Mouse (Mus musculus): ENCODE data around the gene Slu7.

The Slu7 gene

DNA sequence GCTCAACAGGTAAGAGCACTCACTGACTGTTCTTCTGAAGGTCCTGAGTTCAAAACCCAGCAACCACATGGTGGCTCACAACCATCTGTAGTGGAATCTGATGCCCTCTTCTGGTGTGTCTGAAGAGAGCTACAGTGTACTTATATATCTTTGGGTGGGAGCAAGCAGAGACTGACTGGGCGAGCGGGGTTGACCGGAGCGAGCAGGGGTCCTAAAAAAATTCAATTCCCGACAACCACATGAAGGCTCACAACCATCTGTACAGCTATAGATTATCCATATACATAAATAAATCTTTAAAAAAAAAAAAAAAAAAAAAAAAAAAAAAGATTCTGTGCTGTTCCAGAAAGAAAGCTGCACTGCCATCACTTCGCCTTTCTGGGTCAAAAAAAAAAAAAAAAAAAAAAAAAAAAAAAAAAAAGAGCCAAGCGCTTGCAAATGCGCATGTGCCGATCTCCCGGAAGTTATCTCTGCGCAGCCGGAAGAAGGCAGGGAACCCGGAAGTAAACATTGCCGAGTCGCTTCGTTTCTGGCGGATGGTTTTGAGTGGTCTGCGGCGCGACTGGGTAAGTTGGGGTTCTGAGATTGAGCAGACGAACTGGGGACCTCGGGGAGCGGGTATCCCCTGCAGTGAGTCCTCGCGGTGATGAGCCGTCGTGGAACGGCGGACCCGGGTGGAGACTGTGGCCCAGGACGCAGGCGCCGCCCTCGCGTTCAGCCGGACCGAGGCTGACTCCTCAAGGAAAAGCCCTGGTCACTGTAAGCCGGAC is at the start of gene Slu7:
TSS of gene Slu7 (plus strand) at position 491 of the 770 bp plus-strand sequence.
- peak; percentile 61 to 65 for DNase-seq

DNA sequence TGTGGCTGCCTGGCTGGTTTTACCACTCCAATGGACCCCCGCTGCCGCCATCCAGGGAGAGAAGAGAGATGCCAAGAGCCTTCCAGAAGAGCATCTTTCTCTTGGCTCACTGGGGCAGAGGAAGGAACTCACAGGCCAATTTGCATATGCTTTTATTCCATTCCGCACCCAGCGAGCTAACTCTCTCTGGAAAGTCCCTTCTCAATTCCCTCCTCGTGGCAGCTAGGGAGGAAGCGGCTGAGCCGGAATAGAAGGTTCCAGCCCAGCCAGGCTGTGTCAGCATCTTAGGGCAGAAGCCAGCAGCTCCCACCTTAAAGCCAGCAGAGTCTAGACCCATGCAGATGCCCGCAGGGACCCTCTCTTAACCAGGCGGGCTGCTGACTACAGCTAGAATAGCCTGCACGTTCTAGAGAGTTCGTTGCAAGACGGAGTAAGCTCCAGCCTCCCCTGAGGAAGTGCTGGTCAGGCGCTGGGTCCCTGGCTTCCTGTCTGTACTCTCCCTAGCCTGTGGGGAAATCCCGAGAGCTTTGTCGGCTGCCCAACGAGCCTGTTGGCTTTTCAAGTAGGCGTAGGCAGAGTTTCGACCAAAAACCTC is 48.4 kb upstream of the Slu7 start:
- DNase-seq, result peak; percentile 68 to 69

DNA sequence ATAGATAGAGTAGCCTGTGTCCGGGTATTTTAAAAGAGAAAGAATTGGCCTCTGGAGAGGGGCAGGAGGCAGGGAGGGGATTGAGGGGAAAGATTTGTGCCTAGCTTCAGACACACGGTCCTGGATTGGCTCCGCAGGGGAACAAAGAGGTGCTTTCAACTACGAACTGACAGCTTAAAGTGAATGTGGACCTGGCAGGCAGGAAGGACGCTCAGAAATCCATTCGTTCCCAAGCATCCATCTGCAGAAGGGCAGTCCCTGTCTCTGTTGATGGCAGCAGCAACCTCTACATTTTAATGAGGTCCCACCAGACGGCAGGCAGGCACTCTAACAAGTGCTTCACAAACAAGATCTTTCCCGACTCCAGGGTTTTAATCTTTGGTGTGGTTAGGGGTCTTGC is 47.8 kb upstream of the Slu7 start:
- no peak for DNase-seq

DNA sequence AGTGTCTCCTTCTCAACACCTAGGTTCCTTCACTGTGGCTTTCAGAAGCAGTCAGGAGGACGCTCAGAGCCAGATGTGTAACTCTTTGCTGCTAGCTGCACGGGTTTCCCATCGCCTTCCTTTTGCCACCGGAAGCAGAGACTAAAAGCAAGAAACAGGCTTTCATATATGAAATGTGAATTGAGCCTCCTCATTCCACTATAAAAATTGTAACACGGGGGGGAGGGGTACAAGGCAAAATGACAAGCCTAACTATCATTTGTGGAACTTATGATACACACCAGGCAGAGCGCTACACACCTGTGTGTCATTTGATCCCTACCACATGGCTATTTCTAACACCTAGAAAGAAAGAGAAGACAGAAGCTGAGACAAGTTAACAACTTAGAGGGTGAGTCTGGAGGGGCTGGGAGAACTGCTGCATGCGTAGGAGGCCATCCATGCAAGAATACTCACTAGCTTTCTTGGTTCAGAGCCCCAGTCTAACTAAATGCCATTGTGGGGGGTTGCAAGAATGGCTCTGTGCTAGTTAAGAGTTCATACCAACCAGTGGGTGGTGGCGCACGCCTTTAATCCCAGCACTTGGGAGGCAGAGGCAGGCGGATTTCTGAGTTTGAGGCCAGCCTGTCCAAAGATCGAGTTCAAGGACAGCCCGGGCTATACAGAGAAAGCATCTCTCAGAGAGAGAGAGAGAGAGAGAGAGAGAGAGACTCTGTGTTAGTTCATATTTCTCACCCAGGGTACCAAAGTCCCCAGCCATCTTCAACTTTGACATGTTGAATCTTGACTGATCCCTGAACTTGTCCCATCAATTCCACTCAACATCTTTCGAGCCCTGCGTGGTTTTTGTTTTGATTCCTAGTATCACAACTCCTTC is 46.3 kb upstream of the Slu7 start:
- DNase-seq, result no peak

DNA sequence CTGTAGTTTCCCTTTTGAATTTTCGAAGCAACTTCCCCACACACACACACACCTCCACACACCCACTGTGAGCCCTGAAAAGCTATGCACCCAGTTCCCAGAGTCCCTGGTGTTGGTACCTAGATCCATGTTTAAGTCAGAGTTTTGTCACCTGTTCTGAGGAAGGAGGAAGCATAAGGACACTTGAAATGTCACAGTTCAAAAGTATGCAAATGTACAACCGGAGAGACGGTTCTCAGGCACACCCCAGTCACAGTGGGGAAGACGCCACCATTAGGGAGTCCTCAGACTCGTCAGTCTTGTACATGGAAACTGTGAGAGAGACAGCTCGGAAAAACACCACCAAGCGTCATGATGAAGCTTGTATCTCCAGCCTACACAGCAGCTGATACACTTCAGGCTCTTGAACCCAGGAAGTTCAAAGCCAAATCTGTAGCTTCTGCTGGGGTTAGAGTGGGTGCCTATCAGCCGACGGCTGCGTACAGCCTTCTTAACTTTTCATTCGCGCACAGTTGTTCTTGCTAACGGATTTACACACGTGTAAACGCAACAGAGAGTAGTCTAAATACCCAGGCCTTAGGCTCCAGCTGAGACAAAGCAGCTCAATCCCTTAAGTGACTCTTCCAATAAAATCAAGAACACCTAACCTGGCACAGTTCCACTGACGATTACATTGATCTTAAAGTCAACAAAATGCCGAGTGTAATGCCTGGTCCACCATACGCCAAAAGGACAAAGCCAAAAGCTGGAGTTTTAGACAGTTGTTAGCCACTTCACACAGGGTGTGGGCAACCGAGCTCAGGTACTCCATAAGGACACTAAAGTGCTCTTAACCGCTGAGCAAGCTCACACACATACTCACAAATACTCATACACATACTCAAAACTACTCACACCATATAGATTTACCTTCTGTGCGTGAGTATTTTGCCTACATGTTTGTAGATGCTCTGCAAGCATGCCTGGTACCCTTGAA is 45.1 kb upstream of the Slu7 start:
- peak; percentile 35 to 41 for DNase-seq

DNA sequence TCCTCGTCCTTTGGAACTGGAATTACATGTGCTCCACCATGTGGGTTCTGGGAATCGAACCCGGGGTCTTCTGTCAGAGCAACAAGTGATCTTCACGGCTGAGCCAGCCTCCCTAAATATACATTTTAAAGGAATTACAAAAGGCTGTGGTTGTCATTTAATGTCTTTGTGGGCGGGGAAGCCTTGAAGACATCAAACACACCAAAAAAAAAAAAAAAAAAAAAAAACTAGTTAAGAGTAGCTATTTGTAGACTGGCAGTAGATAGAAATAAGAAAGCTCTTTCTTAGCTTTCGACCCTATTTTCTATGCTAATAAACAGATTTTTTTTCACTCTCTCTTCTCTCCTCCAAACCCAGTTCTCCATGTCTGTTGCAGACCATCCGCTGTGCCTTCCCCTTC is 44.4 kb upstream of the Slu7 start:
- DNase-seq, result no peak

DNA sequence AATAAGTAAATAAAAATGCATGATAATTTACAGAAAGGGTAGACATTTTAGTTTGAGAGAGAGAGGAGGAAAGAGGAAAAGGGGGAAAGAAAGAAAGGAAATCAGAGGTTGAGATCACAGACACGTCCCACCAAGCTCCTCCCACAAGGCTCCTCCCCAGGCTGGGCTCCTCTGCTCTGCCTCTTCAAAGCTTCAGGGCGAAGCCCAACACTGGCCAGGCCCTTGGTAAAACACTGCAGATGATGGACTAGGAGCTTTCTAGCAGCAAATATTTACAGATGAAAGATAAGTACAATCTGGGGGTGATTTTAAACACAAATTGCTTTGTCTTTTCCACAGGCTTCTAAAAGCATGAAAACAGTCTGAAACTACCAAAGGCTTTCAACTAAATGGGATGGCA is 40.8 kb upstream of the Slu7 start:
- DNase-seq, result no peak

DNA sequence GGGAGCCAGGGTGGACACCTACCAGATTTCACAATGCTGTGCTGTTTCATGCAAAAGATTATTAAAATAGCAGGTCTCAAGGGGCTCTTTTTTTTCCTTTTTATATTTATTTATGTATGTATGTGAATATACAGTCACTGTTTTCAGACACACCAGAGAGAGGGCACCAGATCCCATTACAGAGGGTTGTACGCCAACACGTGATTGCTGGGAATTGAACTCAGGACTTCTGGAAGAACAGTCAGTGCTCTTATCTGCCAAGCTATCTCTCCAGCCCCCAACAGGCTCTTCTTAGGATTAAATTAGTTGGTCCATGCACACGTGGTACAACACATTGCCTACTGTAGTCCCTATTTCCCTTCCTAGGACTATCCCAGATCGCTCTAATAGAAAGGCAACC is 40.2 kb upstream of the Slu7 start:
- DNase-seq, result no peak

DNA sequence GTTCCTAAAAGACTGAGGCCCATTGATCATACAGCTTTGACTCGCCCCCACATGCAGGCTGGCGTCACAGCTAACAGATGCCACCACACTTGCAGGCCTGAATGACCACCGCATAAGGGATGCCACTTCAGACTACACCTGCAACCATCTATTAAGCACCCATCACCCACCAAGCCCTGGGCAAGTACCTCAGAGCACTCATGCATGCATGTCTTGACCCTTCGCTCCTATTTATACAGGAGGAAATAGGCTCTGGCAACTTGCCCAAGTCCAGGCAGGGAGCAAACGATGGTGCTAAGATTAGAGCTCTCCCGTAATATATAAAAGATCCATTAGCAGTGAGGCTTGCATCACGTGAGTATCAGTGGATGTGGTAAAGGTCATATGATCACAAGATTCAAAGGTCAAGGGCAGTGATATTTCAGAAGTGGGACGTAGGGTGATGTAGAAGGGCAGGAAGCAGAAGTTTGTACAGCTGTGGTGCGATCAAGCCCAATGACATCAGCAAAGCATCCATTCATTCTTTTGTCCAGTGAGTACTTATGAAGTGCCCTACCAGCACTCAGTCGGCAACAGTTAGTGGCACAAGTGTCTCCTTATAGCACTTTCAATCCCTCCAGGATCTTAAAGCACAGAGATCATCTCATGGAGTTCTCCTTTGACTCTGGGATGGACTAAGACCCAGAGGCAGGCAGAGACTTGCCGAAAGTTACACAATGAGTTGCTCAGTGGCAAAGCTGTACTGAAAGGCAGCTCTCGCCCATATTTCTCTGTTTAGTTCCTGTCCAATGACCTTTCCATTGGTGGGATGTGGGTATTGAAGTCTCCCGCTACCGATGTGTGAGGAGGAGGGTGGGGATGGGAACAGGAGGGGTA is 38.2 kb upstream of the Slu7 start:
- no peak for DNase-seq

DNA sequence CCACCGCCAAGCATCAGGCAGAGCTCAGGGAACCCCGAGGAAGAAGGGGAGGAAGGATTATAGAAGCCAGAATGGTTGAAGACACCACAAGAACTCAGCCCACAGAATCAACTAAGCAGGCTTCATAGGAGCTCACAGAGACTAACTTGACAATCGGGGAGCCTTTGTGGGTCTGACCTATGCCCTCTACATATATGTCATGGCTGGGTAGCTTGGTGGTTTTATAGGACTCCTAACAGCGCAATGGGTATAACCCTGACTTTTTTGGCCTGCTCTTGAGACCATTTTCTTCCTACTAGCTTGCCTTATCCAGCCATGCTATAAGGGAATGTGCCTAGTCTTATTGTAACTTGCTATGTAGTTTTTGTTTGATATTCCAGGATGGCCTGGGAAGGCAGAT is 37.3 kb upstream of the Slu7 start:
- no peak for DNase-seq

DNA sequence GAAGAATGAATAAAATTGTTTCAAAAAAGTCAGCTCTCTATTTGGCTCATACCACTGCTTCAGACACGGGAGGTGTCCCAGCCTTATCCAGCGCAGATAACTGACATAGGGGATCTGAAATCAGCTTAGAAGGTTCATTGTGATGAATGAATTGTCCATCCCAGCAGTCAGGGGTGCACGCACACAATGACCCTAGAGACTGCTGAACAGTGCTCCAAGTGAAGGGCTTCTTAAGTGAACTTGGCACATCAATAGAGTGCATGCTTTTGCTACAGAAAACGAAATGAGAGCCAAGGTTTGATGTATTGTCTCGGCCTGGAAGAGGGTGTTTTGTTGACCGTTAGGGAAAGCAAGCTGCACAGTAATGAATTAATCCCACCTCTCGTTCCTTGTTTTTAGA is 36.9 kb upstream of the Slu7 start:
- no peak for DNase-seq

DNA sequence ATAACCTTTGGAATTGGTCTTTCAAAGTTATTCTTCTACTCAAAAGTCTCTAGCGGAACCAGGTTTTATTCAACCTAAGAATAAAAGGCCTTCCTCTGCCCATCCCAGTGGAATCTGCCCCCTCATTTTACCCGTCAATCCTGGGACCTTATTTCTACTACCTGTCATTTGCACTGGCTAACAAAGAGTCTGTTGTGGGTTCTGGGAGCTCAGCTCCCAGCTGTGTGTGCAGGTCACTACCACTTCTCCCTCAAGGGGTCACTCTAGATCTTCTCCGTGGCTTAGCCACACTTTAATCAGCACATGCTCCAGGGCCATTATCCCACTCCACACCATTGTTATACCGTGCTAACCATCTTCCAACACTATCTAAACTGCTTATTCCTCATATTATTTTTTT is 34.2 kb upstream of the Slu7 start:
- no peak for DNase-seq

DNA sequence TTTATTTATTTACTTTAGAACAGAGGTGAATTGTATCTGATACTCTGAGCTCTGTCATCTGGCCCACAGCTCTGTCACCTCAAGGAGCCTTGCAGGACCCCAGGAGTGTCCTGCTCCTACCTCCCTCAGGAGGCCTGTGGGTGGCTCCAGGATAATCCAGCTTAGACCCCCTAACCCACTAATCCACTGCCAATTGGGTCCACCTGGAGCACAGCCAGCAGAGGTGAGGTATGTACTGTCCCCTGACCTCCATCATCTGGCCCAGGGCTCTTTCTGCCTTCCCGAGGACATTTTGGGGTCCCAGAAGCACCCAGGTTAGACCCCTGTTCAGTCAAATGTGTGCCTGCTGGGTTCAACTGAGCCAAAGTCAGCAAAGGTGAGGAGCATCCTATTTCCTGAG is 33.4 kb upstream of the Slu7 start:
- no peak for DNase-seq

DNA sequence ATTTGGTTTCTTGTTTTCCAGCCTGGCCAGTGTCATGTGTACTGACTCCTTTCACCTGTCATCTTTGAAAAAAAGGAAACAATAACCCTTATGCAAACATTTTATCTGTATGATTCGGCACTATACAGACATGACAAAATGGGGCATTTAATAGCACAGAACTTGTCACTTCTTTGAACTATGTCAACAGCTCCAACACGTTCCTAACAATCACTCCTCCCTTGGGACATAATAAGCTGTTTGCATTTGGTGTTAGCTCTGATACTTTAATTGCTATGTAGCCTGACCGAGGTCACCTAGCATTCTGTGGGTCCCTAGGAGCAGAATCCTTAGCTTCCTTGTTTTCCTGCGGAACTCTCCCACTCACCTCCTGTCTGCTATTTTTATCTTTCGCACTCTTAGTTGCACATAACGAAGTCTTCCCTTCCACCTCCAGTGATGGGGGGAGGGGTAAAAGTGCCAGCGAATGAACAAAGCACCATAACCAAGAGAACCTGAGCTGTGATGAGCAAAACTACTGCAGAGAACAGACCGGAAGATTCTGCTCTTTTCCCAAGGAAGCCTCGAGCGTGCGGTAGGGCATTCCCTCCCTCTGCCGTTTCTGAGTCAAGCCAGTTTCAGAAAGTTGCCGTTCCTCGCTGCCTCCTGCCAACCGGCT is 29.3 kb upstream of the Slu7 start:
- no peak for DNase-seq

DNA sequence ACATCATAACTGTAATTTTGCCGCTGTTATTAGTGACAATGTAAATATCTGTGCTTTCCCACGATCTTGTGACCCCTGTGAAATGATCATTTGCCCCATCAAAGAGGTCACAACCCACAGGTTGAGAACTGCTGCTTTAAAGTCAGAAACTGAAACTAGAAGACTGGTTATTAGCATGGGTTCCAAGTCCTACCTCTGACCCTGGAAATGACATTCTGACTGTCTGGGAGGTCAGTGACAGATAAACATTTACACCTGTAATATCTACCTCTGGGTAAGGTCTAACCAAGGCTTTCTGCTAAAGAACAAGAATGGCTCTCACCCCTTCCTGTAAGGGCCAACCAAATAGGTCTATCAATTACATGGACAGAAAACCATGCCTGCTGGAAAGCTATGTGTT is 24.7 kb upstream of the Slu7 start:
- DNase-seq, result no peak

DNA sequence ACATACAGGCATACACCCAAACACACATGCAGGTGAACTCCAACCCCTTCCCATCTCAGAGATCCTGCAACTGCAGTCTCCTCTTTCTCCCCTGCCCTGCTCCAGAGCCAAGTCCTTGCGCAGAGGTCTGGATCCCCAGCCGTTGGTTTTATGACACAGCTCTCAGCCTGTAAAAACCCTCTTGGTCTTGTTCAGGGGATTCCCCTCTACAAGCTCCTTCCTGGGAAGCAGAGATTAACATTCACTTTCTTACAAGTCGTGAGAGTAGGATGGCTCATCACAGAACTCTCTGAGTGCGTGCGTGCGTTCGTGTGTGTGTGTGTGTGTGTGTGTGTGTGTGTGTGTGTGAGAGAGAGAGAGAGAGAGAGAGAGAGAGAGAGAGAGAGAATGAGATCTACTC is 23.3 kb upstream of the Slu7 start:
- DNase-seq, result no peak

DNA sequence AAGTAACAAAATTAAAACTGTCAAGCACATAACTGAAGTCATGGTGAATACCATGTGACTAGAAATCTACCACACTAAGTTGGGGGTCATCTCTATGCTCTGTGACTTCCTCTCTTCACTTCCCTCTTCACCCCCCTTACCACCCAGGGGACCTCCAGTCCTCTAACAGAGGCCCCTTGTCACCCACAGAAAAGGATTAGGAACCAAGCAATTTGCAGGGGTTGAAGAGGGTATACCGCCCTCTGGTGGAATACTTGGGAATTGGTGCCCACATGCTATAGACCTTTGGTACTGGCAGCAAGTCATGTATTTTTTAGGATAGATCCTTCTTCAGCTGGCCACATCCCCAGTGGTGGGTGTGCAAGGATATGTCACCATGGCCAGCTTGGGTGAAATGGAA is 22.1 kb upstream of the Slu7 start:
- DNase-seq, result peak; percentile 55 to 78

DNA sequence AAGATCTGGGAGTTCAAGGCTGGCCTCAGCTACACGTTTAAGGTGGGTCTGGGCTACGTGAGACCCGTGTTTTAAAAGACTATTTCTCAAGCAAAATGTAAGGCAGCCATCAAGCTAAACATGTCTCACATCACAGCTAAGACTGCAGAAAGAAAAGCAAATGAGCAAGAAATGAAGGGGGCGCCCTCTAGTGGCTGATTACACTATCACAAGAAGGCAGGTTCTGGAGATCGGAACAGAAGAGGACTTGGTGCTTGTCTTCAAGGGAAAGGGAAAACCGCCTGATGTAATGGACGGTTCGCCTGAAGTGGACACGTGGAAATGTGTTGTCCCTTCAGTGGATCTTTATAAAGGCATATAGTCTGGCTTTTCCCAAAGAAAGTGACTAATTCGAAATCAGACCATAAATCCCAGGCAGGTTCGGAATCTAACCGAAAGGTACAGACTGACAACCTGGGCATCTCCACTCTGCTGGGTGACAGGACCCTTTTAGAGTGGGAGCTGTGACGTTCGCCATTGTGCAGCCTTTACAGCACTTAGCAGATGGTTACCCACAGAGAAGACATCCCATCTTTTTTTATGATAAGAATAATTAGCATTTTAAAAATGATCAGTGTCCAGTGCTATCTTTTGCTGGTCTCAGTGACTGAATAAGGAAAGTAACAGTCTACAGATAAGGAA is 20.6 kb upstream of the Slu7 start:
- DNase-seq, result peak; percentile 32 to 78

DNA sequence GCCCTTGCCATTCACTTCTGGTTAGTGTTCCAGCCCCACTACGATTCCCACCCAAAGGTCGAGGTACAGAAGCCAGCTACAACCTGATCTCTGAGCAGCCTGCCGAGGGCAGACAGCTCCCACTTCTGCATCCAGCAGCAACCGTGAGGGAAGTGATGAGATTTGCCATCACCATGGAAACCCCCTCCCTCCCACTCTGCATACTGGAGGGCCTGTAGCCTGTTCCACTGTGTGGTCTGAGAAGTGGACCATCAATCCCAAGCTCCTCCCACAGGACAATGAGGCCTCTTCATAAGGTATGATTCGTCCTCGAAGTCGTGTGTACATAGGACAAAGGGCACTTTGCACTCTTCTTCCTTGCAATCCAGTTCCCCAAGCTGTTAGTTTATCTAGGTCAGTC is 16.3 kb upstream of the Slu7 start:
- DNase-seq, result no peak

DNA sequence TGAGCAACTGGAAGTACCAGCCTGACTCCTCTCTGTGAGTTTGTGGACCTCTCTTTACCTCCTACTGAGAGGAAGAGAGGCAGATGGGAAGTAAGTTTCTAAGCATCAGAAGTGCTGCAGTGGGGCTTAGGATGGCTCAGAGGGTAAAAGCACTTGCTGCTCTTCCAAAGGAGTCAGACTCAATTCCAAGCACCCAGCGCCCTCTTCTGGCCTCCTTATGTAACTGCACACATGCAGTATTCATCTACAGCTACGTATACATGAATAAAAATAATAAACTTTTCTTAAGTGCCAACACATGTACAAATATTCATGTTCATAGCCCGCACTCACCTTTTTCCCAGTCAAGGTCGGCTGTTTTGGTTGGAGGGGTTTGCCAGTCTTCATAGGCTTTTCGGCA is 9.2 kb upstream of the Slu7 start:
- DNase-seq, result no peak

Data from spleen, adult 18-20 months (tissue).